Mouse (Mus musculus): ENCODE measurements around the gene Gm10300.

GRCm38 (mm10) chr4:132074077-132074932 lies at the start of gene Gm10300:
- peak; percentile 27; the same call in 1 of the 2 replicates for TF ChIP-seq POLR2A (IDR thresholded peaks at IDR 0.05; ENCODE audit: borderline replicate concordance, insufficient read depth, low read length)
- TF ChIP-seq CTCF (IDR thresholded peaks at IDR 0.05; ENCODE audit: borderline replicate concordance, insufficient read depth, low read depth, low read length), result no peak

Data from cerebellum, adult 2 months (tissue).